Mouse (Mus musculus) layer of hippocampus, adult 2 months (tissue): Measurements from ENCODE around the gene Ngdn. TPM values are rescaled to one million over a fixed set of nuclear protein-coding genes. Genes with fewer than 3 reads are reported as not detected.
"Not testable (repeated sequence)": the region's sequence is repeated elsewhere in the genome, so short reads cannot be mapped to it uniquely, and the experiment has no call there.

Source experiments
- DNase-seq, 2 experiments: peaks; one replicate each; pipeline ENCODE4 v3.0.0; 2022; ENCODE audit warnings: low spot score in 2 of 2
- H3K27ac ChIP-seq: fragments of 200-600 bp; 2 replicates; pipeline ENCODE4 v1.8.1; 2022
- H3K4me3 ChIP-seq: fragments of 200-600 bp; 2 replicates; pipeline ENCODE4 v1.8.1; 2022; ENCODE audit warnings: mild to moderate bottlenecking
- CTCF ChIP-seq: fragments of 200-600 bp; conservative IDR thresholded peaks from 2 replicates; pipeline ENCODE4 v1.8.1; 2022; ENCODE audit warnings: antibody characterized with exemption, mild to moderate bottlenecking, moderate library complexity
- long read RNA-seq, 2 experiments: library from polyadenylated mRNA; stranded (forward); transcript quantifications; one replicate each; pipeline ENCODE4 v2.0.0; 2021; ENCODE audit warnings: borderline mapping rate in 2 of 2
- total RNA-seq, 2 experiments: library from RNA; stranded (reverse); gene quantifications; 2 replicates each; pipeline ENCODE4 v1.2.3; 2021

Gene Ngdn
- 10 to 100 TPM; 30.3 to 34.9 TPM for total RNA-seq
- long read RNA-seq, experiment 1, transcript Ngdn-201 (11 exons, 1,200 nt) = major isoform, 29 of 40 reads
- long read RNA-seq, experiment 1, partial matches to known transcripts = 4 of 40 reads
- long read RNA-seq, experiment 1, other reads (novel, unspliced or antisense) = 7 of 40 reads
- long read RNA-seq, experiment 2, transcript Ngdn-201 (11 exons, 1,200 nt) = major isoform, 34 of 40 reads
- long read RNA-seq, experiment 2, partial matches to known transcripts = 3 of 40 reads
- long read RNA-seq, experiment 2, other reads (novel, unspliced or antisense) = 3 of 40 reads

DNA sequence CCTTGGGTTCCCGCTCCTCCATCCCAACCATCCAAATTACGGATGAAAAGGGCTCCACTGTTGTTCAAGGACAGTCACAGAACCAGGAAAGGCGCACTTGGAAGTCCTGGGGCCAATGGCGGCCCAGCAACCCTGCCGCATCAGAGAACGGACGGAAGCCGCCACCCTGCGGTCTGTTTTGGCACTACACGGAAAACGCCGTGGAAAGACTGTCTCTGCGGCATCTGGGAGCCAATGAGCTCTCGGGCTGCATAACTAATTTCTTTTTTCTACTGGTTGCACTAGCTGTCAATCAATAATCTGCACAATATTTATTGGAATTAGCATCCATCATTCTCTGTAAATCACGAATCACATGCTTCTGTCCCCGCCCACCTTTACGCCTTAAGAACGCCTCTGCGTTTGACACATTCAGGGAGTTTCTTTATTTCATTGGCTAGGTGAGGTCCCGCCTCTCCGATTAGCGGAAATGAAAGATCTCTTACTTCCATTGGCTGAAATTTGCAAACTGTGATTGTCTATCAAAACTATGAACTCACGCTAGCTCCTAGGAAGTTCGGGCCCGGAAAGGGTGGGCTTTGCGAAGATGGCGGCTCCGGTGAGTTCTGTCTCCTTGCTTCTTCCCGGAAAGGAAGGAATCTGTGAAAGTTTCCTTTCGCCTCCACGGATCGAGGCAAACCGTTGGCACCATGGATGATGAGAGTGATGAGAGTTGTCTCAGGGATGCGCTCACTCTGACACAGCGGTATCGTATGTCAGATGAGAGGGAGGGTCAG lies at the start of gene Ngdn:
Gene Ngdn, plus strand, starts transcription at position 464 of the 776 bp plus-strand sequence.
- peak; percentile 99 to 100 for DNase-seq
- Histone ChIP-seq H3K4me3 (peak within 1 kb of the TSS; percentile 84), H3K27ac (peak within 1 kb of the TSS; percentile 100)
- TF ChIP-seq CTCF = peak; percentile 98

DNA sequence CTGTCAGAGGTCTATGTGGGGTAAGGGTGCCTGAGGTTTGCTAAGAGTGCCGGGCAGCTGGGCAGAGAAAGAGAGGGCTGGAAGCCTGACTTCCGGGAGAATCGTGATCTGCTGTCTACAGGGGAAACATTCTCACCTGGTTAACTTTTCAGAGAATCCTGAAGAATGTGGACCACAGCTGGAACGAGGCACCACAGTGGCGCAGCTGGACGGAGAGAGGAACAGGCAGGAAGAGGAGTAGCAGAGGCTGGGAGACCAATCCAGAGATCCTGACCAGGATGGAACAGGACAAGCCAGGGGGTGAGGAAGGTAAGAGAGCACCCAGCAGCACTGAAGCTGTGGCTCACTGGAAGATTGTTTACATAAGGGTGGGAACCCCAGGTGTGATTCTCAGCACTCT lies 49.6 kb upstream of the Ngdn start:
- DNase-seq = no peak
- no peak for TF ChIP-seq CTCF
- Histone ChIP-seq H3K27ac (no peak overlapping the region), H3K4me3 (no peak overlapping the region)

DNA sequence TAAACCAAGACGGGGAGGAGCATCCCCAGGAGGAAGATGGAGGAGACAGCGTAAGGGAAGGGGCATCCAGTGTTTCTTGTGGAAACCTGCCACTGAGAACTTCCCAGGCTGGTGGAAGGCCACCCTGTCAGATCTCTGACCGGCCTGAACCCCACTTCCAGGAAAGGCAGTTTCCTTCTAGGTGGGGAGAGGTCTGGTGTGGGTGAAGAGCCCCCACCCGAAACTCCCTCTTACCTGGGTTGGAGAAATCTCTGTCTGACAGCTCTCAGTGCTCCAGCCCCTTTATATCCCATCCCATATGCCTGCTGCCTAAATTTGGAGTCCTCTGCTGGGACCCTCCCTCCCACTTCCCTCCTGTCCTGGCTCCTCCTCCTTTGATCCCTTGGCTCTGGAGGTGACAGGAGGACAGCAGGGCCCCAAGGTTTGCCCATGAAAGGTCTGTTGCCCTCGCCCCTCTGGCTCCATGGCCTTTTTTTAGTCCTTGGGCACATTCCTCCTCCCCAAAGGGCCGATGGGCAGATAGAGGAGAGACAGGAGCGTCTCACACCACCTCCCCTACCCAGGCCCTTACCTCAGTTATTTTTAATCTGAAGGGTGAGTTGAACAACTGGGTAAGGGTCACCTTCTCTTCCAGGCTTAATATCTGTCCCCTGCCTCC lies 48.8 kb upstream of the Ngdn start, which contains the start of gene Myh6:
Gene Myh6, minus strand, starts transcription at position 608 of the 658 bp plus-strand sequence.
- H3K4me3 ChIP-seq = no peak within 1 kb of the TSS
- no peak for DNase-seq
- H3K27ac ChIP-seq = no peak within 1 kb of the TSS
- no peak for TF ChIP-seq CTCF

DNA sequence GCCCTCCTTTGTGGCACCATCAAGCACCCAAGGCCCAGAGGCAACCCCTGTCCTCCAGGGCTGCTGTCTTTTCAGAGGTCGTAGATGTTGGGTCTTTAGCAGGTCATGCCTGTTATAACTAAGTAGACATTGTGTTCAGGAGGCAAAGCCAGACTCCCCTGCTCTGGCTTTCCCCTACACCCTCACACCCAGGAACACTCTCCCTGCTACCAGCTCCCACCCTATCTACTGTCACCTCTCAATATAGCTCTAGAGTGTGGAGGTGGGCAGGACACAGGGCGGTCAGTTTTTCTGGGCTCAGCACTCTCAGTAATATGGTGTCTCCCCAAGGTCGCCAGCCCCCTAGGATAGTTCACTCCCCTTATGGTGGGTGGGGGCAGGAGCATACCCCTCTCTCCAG lies 47.4 kb upstream of the Ngdn start:
- TF ChIP-seq CTCF = no peak
- no peak overlapping the region for H3K4me3 ChIP-seq
- H3K27ac ChIP-seq = no peak overlapping the region
- DNase-seq = no peak

DNA sequence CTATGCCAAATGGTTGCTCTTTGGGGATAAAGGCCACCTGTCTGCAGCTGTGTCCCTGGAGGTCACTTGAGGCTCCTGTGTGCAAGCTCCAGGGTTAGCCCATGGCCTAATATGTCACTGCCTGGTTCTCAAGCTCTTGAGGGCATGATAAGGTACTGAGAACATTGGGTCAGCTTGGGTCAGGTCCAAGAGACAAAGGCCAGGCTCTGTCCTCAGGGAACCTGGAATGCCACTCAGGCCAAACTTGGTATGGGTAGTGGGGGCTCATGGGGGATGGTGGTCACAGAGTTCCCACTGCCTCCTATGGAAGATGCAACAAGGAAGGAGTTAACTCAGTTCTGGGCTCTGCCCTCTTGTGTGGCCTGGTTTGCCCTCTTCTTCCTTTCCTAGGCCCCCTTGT lies 46.9 kb upstream of the Ngdn start:
- no peak for TF ChIP-seq CTCF
- H3K4me3 ChIP-seq = no peak overlapping the region
- no peak overlapping the region for H3K27ac ChIP-seq
- DNase-seq = no peak

DNA sequence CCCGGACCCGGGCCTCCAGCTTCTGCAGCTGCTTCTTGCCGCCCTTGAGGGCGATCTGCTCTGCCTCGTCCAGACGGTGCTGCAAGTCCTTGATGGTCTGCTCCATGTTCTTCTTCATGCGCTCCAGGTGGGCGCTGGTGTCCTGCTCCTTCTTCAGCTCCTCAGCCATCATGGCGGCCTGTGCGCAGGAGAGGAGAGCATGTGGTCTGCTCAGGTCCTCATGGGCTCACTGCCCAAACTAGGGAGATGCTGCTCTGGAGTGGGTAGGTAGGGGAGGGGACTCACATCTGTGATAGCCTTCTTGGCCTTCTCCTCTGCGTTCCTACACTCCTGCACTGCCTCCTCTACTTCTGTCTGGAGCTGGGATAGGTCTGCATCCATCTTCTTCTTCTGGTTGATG lies 42.5 kb upstream of the Ngdn start:
- H3K27ac ChIP-seq, H3K4me3 ChIP-seq, DNase-seq: not testable (repeated sequence)

DNA sequence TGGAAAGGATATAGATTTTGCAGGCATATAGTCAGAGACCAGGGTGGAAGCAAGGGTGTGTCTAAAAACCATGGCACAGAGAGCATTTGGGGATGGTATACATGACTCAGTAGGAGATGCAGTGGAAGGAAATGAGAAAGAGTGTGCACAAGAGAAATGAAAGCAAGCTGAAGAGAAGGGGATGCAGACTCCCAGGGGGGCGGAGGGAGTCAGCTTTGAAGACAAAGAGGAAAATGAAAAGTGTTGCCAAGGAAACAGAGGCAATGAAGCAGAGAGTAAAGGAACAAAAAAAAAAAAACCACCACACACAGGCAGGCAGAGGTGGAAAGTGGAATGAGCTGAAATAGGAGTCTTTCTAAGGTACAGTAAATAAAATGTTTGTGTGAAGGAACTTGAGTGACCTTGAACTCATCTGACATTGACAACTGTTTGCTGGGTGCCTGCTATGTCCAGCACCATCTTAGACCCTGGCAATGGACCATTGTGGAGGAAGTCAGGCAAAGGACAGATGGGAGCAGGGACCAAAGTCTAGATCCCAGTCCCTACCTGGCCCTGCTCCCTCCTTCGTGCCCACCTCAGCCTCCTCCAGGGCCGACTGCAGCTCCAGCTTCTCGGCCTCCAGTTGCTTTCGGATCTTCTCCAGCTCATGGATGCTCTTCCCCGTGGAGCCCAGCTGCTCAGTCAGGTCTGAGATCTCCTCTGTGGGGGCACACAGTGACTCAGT lies 41.0 kb upstream of the Ngdn start:
- peak in 1 of 2 experiments; percentile 70 for DNase-seq
- no peak for TF ChIP-seq CTCF

DNA sequence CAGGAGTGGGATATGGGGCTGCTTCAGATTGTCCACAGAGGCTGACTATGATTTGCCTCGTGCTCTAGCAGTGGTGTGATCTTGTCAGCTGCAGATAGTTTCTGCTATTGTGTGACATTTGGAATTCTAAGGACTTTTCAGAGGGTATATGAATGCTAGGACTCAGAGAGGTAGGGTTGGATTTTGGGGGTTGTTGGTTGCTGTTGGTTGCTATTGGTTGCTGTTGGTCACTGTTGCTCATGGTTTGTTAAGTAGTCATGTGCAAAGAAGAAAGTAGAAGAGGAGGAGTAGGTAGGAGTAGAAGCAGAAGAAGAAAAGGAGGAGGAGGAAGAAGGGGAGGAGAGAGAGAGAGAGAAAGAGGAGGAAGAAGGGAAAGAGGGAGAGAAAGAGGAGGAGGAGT lies 38.6 kb upstream of the Ngdn start, which contains the start of gene Gm17428:
Gene Gm17428, plus strand, starts transcription at position 301 of the 400 bp plus-strand sequence.
- no peak within 1 kb of the TSS for H3K4me3 ChIP-seq
- DNase-seq = no peak
- H3K27ac ChIP-seq = no peak within 1 kb of the TSS
- TF ChIP-seq CTCF = no peak

More for the DNA sequence above, 41.0 kb upstream of the Ngdn start:
- Histone ChIP-seq H3K4me3 (no peak overlapping the region), H3K27ac (peak overlapping the region; percentile 73)

DNA sequence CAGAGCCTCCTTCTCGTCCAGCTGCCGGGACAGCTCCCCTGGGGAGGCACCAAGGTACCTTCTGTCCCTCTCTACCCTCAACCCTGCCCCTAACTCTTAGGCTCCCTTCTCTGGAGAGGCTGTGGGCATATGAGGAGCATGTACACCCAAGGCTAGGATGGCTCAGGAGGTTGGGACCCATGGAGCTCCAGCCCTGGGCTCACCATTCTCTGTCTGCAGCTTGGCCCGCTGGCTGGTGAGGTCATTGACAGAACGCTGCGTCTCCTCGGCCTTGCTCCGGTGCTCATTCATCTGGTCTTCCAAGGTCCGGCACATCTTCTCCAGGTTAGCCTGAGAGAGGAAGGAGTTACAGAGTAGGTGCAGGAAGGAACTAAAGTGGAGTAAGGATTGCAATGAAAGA lies 36.6 kb upstream of the Ngdn start:
- TF ChIP-seq CTCF = no peak
- no peak overlapping the region for H3K4me3 ChIP-seq

DNA sequence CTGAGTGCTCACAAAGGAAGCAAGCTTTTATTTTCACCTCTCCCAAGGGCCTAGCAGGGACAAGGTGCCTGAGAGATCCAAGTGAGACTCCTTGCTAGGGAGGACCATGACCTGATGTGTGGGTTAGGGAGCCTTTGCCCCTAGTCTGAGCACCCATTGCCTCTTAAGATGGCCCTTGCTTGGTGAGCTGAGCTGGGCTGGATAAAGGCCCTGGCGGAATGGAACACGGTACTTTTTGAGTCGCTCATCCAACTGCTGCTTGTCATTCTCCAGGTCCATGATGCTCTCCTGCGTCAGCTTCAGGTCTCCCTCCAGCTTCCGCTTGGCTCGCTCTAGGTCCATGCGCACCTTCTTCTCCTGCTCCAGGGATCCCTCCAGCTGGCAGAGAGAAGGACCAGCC lies 33.3 kb upstream of the Ngdn start:
- no peak overlapping the region for H3K27ac ChIP-seq
- no peak overlapping the region for H3K4me3 ChIP-seq
- no peak for DNase-seq
- no peak for TF ChIP-seq CTCF

More for the DNA sequence above, 36.6 kb upstream of the Ngdn start:
- H3K27ac ChIP-seq = no peak overlapping the region
- DNase-seq = no peak

DNA sequence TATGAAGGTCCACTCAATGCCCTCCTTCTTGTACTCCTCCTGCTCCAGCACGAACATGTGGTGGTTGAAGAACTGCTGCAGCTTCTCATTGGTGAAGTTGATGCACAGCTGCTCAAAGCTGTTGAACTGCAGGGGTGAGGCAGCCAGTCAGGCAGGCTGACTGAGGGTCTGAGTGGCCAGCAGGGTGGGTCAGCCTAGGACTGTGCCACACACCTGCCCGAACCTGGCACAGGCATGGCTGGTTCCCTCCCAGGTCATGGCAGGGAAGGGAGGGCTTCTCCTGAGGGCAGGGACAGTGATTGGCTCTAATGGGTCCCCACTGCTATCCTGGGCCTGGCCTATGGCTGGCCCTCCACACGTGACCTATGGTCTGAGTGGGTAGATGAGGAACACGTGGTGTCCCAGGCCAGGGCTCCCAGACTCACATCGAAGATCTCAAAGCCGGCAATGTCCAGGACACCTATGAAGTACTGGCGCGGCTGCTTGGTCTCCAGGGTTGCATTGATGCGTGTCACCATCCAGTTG lies 26.8 kb upstream of the Ngdn start:
- not testable (repeated sequence) for H3K4me3 ChIP-seq, H3K27ac ChIP-seq, DNase-seq

DNA sequence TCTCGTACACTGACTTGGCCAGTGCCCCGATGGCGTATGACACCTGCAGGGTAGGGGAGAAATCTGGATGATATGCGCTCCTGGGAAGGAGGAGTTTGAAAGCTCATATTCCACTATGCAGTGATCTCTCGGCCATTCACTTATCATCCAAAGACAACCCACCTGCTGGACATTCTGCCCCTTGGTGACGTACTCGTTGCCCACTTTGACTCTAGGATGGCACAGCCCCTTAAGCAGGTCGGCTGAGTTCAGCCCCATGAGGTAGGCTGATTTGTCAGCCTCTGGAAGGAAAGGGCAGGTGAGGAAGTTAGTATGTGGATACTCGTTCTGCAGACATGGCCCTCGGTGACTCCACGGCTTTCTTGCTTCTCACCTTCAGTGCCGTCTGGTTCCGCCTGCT lies 26.4 kb upstream of the Ngdn start:
- Histone ChIP-seq H3K4me3 (no peak overlapping the region), H3K27ac (no peak overlapping the region)
- no peak for DNase-seq
- no peak for TF ChIP-seq CTCF
